Mouse (Mus musculus) splenic B cell, adult 2 months (primary cell): ENCODE data around the gene A2ml1.

Experiments used
- DNase-seq: peaks from one replicate; pipeline ENCODE4 v3.0.0-alpha.2; 2011; ENCODE audit warnings: low read depth, low spot score
- H3K27me3 ChIP-seq: 2 replicates; pipeline ENCODE4 v1.6.1; 2012; ENCODE audit warnings: mild to moderate bottlenecking, low read length, moderate library complexity, mixed read lengths; ENCODE audit not compliant: control insufficient read depth, poor library complexity, insufficient read depth, severe bottlenecking
- H3K36me3 ChIP-seq: 2 replicates; pipeline ENCODE4 v1.6.1; 2012; ENCODE audit warnings: mild to moderate bottlenecking, low read length, moderate library complexity, mixed read lengths; ENCODE audit not compliant: control insufficient read depth, poor library complexity, insufficient read depth, severe bottlenecking

Gene A2ml1

GRCm38 (mm10) chr6:128526601-128527000 lies 54.8 kb downstream of the A2ml1 start, which contains the start of gene Pzp:
Gene Pzp (minus strand): TSS chr6:128526720.
- H3K36me3 ChIP-seq, result no peaks in the 10 kb centered on the region

GRCm38 (mm10) chr6:128525801-128526200 lies 55.6 kb downstream of the A2ml1 start:
- DNase-seq, result no peak
- Histone ChIP-seq H3K36me3 (no peaks in the 10 kb centered on the region), H3K27me3 (no peaks in the 10 kb centered on the region)

More at GRCm38 (mm10) chr6:128526601-128527000, 54.8 kb downstream of the A2ml1 start, which contains the start of gene Pzp:
- no peaks in the 10 kb centered on the region for H3K27me3 ChIP-seq
- no peak for DNase-seq

- no peaks in the 10 kb centered on the region for H3K27me3 ChIP-seq
- no peaks in the 10 kb centered on the region for H3K36me3 ChIP-seq
- DNase-seq, result no peak
Observed at GRCm38 (mm10) chr6:128523360-128523759, 58.0 kb downstream of the A2ml1 start.

DNA sequence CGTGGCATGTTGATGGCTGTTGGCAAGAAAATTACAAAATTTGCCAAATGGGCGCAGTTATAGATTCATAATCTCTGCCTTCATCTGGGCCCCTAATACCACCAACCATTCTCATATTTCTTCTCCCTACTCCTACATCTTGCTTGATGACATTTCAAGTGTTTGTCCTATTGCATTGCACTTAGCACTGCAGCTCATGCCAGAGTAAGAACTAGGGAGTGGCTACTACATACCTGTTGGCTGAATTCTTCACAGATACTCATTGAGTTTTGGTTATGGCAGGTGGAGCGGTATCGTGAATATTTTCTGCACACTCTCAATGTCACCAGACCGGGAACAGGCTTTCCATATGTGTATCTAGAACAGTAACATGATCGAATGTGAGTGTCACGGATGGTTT lies 62.2 kb downstream of the A2ml1 start:
- Histone ChIP-seq H3K27me3 (no peaks in the 10 kb centered on the region), H3K36me3 (no peaks in the 10 kb centered on the region)
- no peak for DNase-seq

- no peaks in the 10 kb centered on the region for H3K36me3 ChIP-seq
- H3K27me3 ChIP-seq, result no peaks in the 10 kb centered on the region
- DNase-seq, result no peak
Observed at GRCm38 (mm10) chr6:128505676-128506236, 75.7 kb downstream of the A2ml1 start.

- H3K27me3 ChIP-seq, result no peaks in the 10 kb centered on the region
- H3K36me3 ChIP-seq, result no peaks in the 10 kb centered on the region
- no peak for DNase-seq
Observed at GRCm38 (mm10) chr6:128504743-128505142, 76.7 kb downstream of the A2ml1 start.

DNA sequence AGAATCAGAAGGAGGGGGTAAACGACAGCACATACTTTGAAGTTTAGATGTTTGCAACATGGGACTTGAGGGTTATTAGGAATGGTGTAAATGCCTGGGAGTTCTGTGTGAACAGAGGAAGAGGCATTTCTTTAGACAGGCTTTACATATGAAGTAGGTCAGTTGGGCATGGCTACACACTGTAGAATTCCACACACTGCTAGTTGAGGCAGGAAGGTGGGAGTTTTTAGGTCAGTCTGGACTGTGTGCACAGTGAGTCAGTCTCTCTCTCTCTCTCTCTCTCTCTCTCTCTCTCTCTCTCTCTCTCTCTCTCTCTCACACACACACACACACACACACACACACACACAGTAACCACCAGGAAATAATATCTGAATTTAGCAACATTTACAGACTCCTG lies 86.1 kb downstream of the A2ml1 start:
- DNase-seq, result no peak
- no peaks in the 10 kb centered on the region for H3K27me3 ChIP-seq
- no peaks in the 10 kb centered on the region for H3K36me3 ChIP-seq

- Histone ChIP-seq H3K27me3 (no peaks in the 10 kb centered on the region), H3K36me3 (no peaks in the 10 kb centered on the region)
- no peak for DNase-seq
Observed at GRCm38 (mm10) chr6:128494646-128495331, 86.6 kb downstream of the A2ml1 start.

- DNase-seq, result no peak
- no peaks in the 10 kb centered on the region for H3K36me3 ChIP-seq
- no peaks in the 10 kb centered on the region for H3K27me3 ChIP-seq
Observed at GRCm38 (mm10) chr6:128491916-128492315, 89.5 kb downstream of the A2ml1 start.

DNA sequence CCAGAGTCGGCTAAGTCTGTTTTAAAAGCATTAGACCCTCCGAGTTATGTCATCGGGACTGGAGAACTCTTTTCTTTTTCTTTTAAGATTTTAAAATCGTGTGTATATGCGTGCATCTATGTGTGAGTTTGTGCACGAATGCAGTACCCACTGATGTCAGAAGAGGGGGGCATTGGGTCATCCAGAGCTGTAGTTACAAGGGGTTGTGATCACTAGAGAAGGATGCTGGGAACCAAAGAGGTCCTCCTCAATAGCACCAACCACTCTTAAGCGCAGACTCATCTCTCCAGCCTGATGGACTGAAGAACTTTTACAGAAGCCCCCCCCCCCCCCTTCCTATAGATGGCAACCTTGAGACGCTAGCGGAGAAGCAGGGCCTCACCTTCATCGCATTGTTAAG lies 91.3 kb downstream of the A2ml1 start:
- Histone ChIP-seq H3K36me3 (no peaks in the 10 kb centered on the region), H3K27me3 (no peaks in the 10 kb centered on the region)
- no peak for DNase-seq
